Mouse (Mus musculus) left cerebral cortex, adult 18-20 months (tissue): ENCODE data around the gene Srrm3. TPM values are rescaled to one million over a fixed set of nuclear protein-coding genes. Genes with fewer than 3 reads are reported as not detected.
A peak's percentile ranks its signal among the peaks of the same experiment; 100 is the strongest.

Source experiments
- DNase-seq, 2 experiments: peaks; one replicate each; pipeline ENCODE4 v3.0.0; 2021 to 2022; ENCODE audit warnings: low spot score in 2 of 2, mixed read lengths in 1 of 2
- total RNA-seq, 2 experiments: library from RNA; stranded (reverse); gene quantifications; 2 replicates each; pipeline ENCODE4 v1.2.3; 2021

Gene Srrm3
- total RNA-seq, 2 experiments from 2014 or later = 94.9 to 95.4 TPM

DNA sequence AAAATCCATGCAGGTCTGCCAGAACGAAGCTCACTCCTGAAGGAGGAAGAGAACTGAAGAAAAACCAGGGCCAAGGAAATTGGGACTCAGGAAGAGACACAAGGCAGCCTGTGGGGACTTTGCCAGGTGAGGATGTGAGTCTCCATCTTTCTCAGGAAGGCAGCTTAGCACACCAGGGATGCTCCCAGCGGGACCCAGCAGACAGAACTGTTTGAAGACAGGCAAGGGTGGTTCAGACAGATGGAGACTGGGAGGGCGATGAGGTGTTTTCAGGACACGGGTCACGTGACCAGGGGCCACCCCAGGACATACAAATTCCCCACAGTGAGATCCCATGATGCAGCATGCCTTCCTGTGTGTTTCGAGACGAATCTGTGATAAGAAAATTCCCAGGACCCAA, 11.8 kb downstream of the Srrm3 start:
- peak in 1 of 2 experiments; percentile 27 for DNase-seq

DNA sequence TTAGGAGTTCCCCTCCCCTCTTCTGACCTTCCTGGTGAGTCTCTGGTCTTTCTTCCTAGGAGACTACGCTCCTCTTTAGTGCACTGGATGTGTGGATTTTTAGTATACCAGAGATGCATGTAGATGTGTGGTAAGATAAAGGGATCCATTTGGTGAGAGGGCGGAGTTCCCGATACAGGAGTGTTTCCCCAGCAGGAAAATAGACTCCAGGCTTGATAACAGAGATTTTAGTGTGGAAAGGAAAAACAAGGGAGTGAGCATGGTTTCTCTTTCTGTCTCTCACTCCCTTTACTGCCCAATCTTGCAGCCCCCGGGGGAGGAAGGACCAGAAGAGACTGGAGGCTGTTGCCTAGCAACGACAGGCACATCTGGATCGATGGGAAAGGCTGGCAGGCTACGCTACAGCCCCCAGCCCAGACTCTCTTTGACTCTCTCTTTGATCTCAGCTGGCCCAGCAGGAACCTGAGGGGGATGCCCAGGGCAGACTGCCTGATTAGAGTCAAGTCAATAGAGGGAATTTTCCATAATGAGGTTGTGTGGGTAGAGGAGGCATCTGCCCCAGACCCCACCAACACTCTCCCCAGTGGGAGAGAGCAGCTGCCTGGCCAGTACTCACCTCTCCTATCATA, 15.7 kb downstream of the Srrm3 start:
- DNase-seq = no peak

DNA sequence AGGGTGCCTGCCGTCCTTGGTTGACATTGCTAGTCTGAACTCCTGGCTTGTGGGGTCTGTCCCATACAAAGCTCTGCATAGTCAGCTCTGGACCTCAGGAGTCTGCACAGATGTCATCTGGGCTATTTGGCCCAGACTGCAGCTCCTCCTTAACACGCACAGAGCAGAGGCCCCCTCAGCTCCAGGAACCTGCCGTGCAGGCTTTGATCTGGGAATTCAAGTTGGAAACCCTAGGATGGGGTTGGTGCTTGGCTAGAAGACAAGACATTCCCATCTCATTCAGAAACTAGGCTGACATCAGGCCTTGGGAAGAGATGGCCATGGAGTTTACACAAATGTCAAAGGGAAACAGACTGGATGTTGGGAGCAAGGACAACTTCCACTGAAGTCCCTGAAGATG, 17.8 kb downstream of the Srrm3 start:
- no peak for DNase-seq

DNA sequence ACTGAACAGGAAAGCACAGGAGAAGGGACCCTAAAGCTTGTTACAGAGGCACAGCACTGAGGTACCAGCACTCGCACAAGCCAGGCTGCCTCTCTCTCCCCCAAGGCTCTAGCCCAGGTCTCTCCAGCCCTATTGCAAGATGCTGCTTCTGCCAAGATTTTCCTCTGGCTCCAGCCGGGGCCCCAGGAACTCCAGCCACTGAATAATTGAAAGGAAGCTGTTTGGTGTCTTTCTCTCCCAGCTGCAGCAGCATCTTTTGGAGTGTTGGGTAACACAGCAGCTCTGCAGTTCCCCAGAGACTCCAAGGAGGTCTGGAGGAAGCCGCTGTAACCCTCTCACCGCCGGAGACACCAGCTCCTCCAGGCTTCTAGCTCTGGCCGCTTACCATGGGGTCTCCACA, 19.5 kb downstream of the Srrm3 start:
- DNase-seq = no peak

DNA sequence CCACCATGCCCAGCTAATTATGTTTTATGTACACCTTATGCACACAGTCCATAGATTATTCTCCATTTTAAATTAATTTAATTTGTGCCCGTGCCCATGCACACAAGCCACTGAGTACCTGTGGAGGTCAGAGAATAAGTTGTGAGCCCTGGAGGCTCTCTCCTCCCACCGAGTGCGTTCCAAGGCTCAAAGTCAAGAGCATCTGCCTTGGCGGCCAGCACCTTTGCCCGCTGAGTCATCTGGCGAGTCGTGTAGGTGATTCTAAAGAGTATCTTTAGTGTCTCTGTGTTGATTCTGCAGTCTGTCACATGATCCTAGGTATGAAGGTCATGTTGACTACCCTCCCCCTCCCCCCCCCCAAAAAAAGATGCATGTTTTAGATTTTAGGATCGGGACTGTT, 22.7 kb downstream of the Srrm3 start:
- no peak for DNase-seq

DNA sequence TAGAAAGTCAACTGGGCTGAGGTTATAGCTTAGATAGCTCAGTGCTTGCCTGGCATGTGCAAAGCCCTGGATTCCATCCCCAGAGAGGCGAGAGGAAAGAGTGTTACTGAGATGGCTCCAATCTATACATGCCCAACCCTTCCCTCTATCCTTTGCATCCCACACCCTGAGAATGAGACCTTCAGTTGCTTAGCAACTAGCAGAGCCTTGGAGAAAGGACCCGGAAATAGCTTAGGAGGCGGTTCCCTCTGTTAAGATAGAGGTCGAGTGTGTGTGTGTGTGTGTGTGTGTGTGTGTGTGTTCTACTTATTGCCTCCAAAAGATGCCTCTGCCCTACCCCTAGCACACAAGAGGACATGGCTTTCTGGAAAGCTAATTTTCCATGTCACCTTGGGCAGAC, 26.0 kb downstream of the Srrm3 start:
- peak; percentile 52 to 60 for DNase-seq

DNA sequence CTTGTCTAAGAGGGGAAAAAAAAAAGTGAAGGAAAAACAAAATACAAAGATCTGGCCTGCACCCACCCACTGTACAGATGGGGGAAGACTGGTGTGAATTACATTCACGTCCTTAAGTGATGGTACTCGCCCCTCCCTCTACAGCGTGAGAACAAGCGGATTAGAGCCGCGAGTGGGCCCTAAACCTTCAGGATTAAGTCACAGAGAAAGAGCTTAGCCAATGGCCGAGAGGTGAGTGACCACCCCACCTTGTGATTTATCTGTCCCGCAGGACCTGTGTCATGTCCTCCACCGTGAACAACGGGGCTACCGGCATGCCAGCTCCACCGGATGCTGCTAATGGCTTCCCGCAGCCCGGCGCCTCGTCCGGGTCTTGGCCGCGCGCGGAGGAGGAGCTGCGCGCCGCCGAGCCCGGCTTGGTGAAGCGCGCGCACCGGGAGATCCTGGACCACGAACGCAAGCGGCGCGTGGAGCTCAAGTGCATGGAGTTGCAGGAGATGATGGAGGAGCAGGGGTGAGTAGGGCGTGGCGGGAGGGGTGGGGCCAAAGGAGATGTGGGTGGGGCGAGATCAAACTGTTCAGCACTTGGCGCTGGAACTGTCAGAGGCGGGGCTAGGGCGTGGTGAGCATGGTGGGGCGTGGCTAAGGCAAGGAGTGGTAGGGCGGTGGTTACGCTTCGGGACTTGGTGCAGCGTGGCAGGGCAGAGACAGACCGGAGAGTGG, 28.2 kb downstream of the Srrm3 start:
- DNase-seq = peak; percentile 71 to 73

DNA sequence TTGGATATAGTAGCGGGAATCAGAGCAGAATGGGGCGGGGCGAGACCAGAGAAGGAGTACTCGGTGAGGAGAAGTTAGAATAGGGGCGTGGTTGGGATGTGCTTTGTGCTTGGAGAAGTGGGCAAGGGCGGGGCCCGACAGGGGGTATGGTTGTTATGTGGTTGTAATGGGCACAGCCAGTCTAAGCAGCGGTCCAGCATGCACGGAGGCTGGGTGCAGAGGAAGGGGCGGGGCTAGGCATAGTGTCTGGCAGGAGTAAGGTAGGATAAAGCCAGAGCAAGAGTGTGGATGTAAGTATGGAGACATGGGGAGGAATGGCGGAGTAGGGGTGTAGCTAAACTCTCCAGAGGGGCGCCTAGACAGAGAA, 28.8 kb downstream of the Srrm3 start:
- DNase-seq = no peak

DNA sequence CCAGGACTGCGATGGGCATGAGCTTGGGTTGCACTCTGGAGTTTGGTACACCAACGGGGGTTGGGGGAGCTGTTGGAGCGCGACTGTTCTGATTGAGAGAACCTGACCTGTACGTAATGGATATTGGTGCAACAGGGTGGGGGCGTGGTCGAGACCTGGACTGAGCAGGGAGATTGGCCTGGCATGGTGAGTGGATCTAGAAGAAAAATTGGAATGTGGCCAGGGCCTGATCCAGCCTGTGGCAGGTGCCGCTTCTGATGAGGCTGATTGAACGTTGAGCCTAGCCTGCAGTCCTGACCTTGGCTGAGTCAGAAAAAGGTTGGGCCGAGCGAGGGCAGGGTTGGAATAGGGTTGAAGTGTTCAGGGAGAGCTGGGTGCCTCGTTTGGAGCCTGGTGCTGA, 29.3 kb downstream of the Srrm3 start:
- DNase-seq = no peak

DNA sequence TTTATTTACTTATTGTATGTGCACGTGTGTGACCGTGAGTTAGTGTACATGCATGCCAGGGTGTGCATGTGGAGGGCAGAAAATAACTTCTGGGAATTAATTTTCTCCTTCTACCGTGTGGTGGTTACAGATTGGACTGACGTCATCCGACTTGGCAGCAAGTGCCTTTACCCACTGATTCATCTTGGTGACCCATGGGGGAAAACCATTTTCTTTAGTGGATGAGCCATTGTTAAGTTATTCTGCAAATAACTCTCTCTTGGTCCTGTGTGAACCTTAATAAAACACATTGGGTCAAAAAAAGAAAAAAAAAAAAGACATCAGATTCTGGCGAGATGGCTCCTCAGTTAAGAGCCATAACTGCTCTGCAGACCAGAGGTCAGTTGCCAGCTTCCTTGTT, 35.0 kb downstream of the Srrm3 start:
- DNase-seq = no peak

DNA sequence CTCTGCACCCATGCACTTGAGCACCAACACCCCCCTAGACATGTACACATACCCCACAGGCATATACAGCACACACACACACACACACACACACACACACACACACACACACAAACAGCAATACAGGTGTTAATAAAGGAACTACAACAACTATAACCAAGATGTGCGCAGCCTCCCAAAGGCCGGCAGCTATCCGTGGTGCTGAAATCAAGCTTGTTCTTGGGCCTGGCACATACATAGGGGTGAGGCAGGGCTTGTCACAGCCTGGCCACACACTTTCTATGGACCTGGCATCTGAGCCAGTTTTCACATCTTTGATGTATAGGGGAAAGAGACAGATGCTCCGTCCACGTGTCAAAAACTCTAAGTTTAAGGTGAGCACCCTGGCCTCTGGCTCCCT, 36.7 kb downstream of the Srrm3 start:
- no peak for DNase-seq

DNA sequence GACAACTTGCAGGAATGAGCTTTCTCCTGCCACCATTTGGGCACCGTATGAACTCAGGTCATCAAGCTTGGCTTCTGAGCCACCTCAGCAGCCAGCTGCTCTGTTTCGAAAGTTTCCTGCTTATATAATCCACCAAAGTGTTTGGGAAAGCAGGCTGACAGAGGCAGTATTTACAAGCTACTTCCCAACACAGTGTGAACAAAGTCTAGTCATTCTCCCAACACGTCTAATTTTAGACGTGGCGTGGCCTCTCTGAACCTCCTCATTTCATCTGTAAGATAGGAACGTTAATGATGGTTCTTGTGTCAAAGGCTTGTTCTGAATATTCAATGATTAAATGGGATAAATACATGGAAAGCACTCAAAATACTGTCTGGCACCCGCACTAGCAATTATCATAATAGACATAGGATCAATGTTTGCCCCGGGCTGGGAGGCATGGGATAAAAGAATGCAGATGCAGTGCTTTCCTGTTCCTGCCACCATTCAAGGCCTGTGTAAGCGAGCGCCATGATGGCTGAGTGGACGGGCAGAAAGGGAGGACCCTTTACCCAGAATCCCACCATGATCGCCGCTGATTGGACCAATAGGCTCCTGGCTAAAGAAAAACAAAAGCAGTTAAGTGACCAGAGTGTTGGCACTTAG, 39.1 kb downstream of the Srrm3 start:
- no peak for DNase-seq

DNA sequence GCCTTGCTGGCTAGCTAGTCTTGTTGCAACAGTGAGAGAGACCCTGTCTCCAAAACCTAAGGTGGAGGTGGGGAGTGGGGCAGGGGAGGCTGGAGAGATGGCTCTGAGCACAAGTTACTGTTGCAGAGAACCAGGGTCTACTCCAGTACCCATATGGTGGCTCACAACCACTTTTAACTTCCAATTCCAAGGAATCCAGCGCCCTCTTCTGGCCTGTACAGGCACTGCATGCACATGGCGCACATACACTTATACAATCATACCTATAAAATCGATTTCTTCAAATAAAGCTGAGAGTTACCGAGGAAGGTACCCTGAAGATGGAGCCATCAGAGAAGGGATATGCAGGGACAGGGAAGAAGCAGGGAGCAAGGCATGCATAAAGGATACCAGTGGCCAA, 40.8 kb downstream of the Srrm3 start:
- no peak for DNase-seq

DNA sequence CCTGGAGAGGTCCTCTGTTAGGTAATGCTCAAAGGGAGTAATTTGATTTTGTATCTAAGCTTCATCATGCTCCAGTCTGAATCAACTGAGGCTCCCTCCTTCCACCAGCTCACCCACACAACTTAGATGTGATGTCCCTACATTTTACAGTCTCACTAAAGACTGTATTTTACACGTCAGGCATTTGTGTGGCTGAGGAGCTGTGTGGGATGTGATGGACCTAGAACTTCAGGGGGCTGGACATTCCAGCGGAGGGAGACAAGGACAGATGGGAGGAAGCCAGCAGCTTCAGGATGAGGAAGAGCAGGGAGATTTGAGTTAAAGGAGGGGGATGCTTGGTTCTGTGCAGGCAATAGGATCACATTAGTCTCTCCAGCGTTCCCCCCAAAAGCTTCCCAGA, 41.2 kb downstream of the Srrm3 start:
- DNase-seq = peak in 1 of 2 experiments; percentile 55

DNA sequence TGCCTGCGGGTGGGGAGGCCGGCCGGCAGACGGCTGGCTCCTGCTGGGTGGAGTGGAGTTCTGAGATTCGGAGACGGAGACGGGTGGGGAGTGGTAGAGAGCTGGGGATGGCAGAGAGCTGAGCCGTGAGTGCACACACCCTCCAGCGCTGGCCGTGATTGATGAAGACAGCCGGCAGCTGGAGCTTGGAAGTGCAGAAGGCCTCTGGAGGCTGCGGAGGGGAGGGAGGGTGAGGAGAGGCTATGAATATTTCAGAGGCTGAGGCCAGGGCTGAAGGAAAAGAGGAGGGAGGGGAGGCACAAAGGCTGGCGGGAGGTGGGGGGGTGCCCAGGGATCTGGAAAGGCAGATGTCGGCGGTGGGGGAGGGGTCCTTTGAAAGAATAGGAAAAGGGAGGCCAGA, 44.3 kb downstream of the Srrm3 start:
- DNase-seq = peak; percentile 21 to 47

DNA sequence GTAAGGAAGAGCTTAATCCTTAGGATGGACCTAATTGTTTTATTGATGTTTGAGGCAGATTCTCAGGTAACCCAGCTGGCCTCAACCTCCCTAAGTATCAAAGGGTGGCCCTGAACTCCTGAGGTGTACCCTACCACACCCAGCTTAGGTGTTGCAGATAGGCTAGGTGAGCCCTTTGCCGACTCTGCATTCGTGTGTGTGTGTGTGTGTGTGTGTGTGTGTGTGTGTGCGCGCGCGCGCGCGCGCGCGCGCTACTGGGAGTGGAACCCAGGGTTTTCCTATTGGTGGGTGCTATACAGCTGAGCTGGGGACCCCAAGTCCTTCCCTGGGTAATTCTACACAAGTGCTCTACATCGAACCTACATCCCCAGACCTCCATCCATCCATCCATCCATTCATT, 44.8 kb downstream of the Srrm3 start:
- no peak for DNase-seq

DNA sequence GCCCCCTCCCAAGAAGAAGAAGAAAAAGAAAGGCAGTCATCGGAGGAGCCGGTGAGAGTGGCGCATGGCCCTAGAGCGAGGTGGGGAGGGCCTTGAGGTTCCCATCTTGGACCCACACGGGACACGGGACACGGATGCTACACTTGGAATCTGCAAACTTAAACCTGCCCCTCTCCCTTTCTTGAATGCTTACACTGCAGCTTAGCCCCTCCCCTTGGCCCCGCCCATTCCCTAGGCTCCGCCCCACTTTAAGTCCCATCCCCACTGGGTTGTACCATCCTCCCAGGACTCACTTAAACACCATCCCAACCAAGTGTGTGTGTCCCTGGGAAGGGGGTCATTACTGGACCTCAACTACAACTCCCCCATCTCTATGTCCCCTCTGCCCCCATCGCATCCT, 45.7 kb downstream of the Srrm3 start:
- DNase-seq = no peak

DNA sequence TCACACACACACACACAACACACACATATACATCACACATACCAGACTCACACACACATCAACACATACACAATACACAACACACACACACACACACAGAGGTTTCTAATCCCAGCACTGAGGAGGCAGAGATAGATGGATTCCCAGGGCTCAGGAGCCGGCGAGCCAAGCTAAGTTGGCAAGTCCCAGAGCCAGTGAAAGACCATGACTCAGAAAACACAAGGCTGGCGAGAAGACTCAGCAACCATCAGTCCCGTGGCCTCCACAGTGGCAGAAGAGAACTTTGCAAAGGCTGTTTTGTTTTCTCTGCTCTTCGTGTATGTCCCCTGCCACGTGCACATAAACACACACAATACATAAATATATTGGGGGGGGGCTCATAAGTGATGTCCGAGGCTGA, 47.0 kb downstream of the Srrm3 start:
- DNase-seq = no peak

DNA sequence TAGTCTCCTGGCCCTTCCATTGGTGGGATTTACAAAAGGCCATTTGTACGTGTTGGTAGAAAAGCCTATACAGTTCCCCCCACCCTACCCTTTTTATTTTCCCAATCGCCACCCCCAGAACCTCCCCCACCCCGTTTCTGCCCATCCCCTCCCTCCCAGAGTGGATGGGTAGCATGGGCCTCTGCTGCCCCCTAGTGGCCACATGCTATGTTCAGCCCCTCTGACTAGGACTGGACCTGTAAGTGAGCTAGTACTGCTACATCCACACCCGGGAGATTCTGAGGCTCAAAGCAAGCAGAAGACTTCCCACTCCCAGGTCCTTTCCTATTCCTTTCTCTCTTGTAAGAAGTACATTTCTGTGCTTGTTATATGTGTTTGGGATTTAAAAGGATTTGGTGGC, 48.5 kb downstream of the Srrm3 start:
- peak; percentile 79 to 83 for DNase-seq

DNA sequence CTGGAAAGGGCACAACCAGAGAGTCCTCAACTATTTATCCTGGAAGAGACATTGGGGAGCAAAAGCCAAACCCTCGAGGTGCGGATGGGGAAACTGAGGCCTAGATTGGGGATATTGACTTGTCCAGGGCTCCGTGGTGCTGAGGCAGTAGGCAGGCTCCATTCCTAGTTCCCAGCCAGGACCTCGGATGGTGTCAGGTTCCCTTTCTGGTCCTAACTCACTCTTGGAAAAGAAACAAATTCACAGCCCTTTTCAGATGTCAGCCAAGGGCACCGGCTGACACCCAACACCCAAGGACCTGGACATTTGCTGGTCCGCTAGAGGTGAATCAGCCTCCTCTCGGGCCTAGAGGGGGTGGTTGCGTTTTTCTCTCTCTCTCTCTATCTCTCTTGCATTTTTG, 60.0 kb downstream of the Srrm3 start:
- DNase-seq = no peak

DNA sequence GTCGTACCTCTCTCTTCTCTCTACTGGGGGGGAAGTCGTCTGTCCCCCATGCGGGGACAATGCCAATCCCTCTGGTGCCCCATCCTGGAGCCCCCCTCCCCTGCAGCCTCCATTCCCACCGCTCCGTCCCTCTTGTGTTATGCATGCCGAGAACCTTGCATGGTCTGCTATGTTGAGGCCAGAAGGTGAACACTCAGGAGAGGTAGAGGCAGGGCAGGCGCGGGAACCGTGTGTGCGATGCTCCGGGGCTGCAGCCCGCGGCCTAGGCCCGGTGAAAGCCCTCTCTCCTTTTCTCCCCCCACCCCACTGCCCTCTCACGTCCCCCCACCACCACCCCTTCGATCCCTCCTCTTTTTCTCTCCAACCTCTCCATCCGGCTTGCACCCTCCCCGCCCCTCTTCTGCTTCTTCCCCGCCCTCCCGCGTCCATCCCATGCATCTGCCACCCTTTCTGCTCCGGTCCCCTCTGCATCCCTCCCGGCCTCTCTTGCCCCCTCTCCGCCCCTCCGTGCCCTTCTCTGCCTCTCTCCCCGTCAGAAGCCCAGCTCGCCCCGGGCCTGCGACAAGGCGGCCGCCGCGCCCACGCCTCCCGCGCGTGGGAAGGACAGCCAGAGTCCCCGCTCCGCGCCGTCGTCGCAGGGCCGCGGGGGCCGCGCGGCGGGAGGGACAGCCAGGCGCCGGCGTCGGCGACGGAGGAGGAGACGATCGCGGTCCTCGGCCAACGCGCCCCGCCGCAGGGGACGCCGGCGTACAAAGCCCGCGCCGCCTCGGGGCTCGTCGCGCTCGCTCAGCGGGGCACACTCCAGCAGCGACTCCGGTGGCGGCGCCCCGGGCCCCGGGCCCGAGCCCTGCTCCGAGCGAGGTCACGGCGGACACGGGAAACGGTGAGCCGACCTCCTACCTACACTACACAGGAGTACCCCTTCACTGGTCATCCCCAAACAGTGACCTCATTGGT, 61.2 kb downstream of the Srrm3 start:
- peak; percentile 51 to 74 for DNase-seq

DNA sequence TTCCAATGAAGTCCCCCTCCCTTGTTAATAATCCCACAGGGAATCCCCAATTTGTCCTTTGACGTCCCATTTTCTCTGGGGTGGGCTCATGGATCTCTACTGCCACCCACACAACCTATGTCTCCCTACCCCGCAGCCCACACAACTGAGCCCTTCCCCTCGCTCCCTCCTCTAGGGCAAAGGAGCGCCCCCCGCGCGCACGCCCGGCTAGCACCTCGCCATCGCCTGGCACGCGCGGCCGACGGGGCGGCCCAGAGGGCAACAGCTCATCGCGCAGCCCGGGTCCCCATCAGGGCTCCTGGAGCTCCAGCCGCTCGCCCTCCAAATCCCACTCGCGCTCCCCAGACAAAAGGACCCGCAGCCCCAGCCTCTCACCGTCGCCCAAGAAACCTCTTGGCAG, 62.0 kb downstream of the Srrm3 start:
- DNase-seq = no peak
